23 mouse cellular contexts compared by ENCODE assay signal in genomic region chr6:141403943-141404342, GRCm38 (mm10).
DNase-seq lines count a peak whose midpoint lies in the region; ATAC-seq and TF ChIP-seq lines count a peak whose summit lies in the region.
"Had no signal": no experiment of that assay in that cellular context is flagged by ENCODE, and none has a peak within 500 bp of the region (broad histone marks: within the 10 kb centered on the region; RNA-seq: fewer than 3 reads in every experiment).

No protein-coding gene starts in this region.

- 72% methylated on average over 2 of the region's 2 CpGs for WGBS in forebrain, embryonic 12.5 days
- 76% methylated on average over 2 of the region's 2 CpGs for WGBS in forebrain, embryonic 11.5 days
- 57% methylated on average over 2 of the region's 2 CpGs for WGBS in midbrain, postnatal 0 days
- WGBS in midbrain, embryonic 16.5 days: 53% methylated on average over 2 of the region's 2 CpGs
- 45% methylated on average over 2 of the region's 2 CpGs for WGBS in forebrain, embryonic 15.5 days

- no peaks in the 10 kb centered on the region for H3K4me1 ChIP-seq in forebrain, embryonic 12.5 days
- H3K4me1 ChIP-seq in forebrain, embryonic 11.5 days (replicated peaks; ENCODE audit: control insufficient read depth, insufficient read depth, low read length): no peaks in the 10 kb centered on the region
- no peaks in the 10 kb centered on the region for H3K4me1 ChIP-seq in midbrain, postnatal 0 days (ENCODE audit: insufficient read depth, low read length)
- peaks cover 5% of the 10 kb centered on the region for H3K4me1 ChIP-seq in midbrain, embryonic 16.5 days (ENCODE audit: control insufficient read depth, insufficient read depth, low read length)
- peaks cover 16% of the 10 kb centered on the region for H3K4me1 ChIP-seq in forebrain, embryonic 15.5 days
- H3K4me1 ChIP-seq: liver, embryonic 15.5 days had no signal

- H3K4me2 ChIP-seq in forebrain, embryonic 12.5 days: no peak overlapping the region
- H3K4me2 ChIP-seq in forebrain, embryonic 11.5 days (ENCODE audit: low read depth, low read length, severe bottlenecking): no peak overlapping the region
- H3K4me2 ChIP-seq in midbrain, postnatal 0 days (ENCODE audit: low read depth, low read length, poor library complexity, severe bottlenecking): no peak overlapping the region
- H3K4me2 ChIP-seq in midbrain, embryonic 16.5 days (ENCODE audit: low read length): no peak overlapping the region
- H3K4me2 ChIP-seq in forebrain, embryonic 15.5 days (replicated peaks): no peak overlapping the region
- H3K4me2 ChIP-seq: heart, embryonic 13.5 days; hindbrain, embryonic 14.5 days; limb, embryonic 12.5 days; liver, embryonic 15.5 days; lung, embryonic 14.5 days had no signal

- H3K27ac ChIP-seq in forebrain, embryonic 12.5 days: no peak overlapping the region
- H3K27ac ChIP-seq in forebrain, embryonic 11.5 days (ENCODE audit: low read depth, low read length): no peak overlapping the region
- no peak overlapping the region for H3K27ac ChIP-seq in midbrain, postnatal 0 days (ENCODE audit: low read depth, low read length)
- H3K27ac ChIP-seq in midbrain, embryonic 16.5 days (ENCODE audit: low read length): no peak overlapping the region
- no peak overlapping the region for H3K27ac ChIP-seq in forebrain, embryonic 15.5 days (replicated peaks)
- H3K27ac ChIP-seq: heart, embryonic 13.5 days; hindbrain, embryonic 14.5 days; layer of hippocampus, adult 2 months; left cerebral cortex, adult 2 months; limb, embryonic 12.5 days; liver, embryonic 15.5 days had no signal

- no peaks in the 10 kb centered on the region for H3K36me3 ChIP-seq in forebrain, embryonic 12.5 days (replicated peaks)
- H3K36me3 ChIP-seq in forebrain, embryonic 11.5 days (ENCODE audit: control insufficient read depth, insufficient read depth, low read length): no peaks in the 10 kb centered on the region
- H3K36me3 ChIP-seq in midbrain, postnatal 0 days (ENCODE audit: insufficient read depth, low read length): no peaks in the 10 kb centered on the region
- H3K36me3 ChIP-seq in midbrain, embryonic 16.5 days (ENCODE audit: control insufficient read depth, insufficient read depth, low read length): no peaks in the 10 kb centered on the region
- no peaks in the 10 kb centered on the region for H3K36me3 ChIP-seq in forebrain, embryonic 15.5 days
- H3K36me3 ChIP-seq: heart, embryonic 13.5 days; limb, embryonic 12.5 days; liver, embryonic 15.5 days had no signal

- no peak for DNase-seq in forebrain, embryonic 11.5 days (ENCODE audit: low spot score)
- DNase-seq in midbrain, postnatal 0 days (ENCODE audit: low spot score): peak; percentile 1
- DNase-seq in spleen, adult 12 weeks (ENCODE audit: low spot score): no peak
- DNase-seq: adrenal gland, postnatal 25 days; B cell, adult 2 months; cerebellum, adult 18-20 months; cerebellum, postnatal 25 days; gastrocnemius, postnatal 10 days; heart, postnatal 10 days; kidney, postnatal 36 days; lung, postnatal 14 days; thymus, postnatal 4 days had no signal

- no peaks in the 10 kb centered on the region for H3K9me3 ChIP-seq in forebrain, embryonic 12.5 days
- H3K9me3 ChIP-seq in forebrain, embryonic 11.5 days (ENCODE audit: control insufficient read depth, low read length): no peaks in the 10 kb centered on the region
- no peaks in the 10 kb centered on the region for H3K9me3 ChIP-seq in midbrain, postnatal 0 days (ENCODE audit: low read length)
- no peaks in the 10 kb centered on the region for H3K9me3 ChIP-seq in midbrain, embryonic 16.5 days (replicated peaks; ENCODE audit: control insufficient read depth, low read length, poor library complexity, severe bottlenecking)
- no peaks in the 10 kb centered on the region for H3K9me3 ChIP-seq in forebrain, embryonic 15.5 days
- H3K9me3 ChIP-seq: heart, embryonic 13.5 days; limb, embryonic 12.5 days; liver, embryonic 15.5 days had no signal

- no peak overlapping the region for H3K9ac ChIP-seq in forebrain, embryonic 12.5 days
- no peak overlapping the region for H3K9ac ChIP-seq in forebrain, embryonic 11.5 days (ENCODE audit: low read length)
- H3K9ac ChIP-seq in midbrain, postnatal 0 days (replicated peaks; ENCODE audit: low read length, poor library complexity, severe bottlenecking): no peak overlapping the region
- H3K9ac ChIP-seq in midbrain, embryonic 16.5 days (ENCODE audit: low read depth, low read length): no peak overlapping the region
- H3K9ac ChIP-seq in forebrain, embryonic 15.5 days (replicated peaks): no peak overlapping the region
- H3K9ac ChIP-seq: heart, embryonic 13.5 days; hindbrain, embryonic 14.5 days; limb, embryonic 12.5 days; liver, embryonic 15.5 days; lung, embryonic 14.5 days had no signal

- no peak for TF ChIP-seq CTCF in midbrain, postnatal 0 days (IDR thresholded peaks at IDR 0.05)

- H3K4me3 ChIP-seq in forebrain, embryonic 12.5 days (replicated peaks): no peak overlapping the region
- H3K4me3 ChIP-seq in forebrain, embryonic 11.5 days (ENCODE audit: low read depth, low read length): no peak overlapping the region
- no peak overlapping the region for H3K4me3 ChIP-seq in midbrain, postnatal 0 days (ENCODE audit: low read depth, low read length)
- H3K4me3 ChIP-seq in midbrain, embryonic 16.5 days (ENCODE audit: low read depth, low read length): no peak overlapping the region
- no peak overlapping the region for H3K4me3 ChIP-seq in forebrain, embryonic 15.5 days
- H3K4me3 ChIP-seq: heart, embryonic 13.5 days; layer of hippocampus, adult 2 months; left cerebral cortex, adult 2 months; limb, embryonic 12.5 days; liver, embryonic 15.5 days had no signal

- 0 out of 2 replicates have a peak, but pooled peaks have one; percentile 51 for ATAC-seq in forebrain, embryonic 12.5 days (ENCODE audit: low FRiP score)
- ATAC-seq in forebrain, embryonic 11.5 days (replicated peaks; ENCODE audit: low FRiP score): no peak; the same call in 1 of the 2 replicates
- no peak for ATAC-seq in midbrain, postnatal 0 days (ENCODE audit: low FRiP score)
- no peak for ATAC-seq in midbrain, embryonic 16.5 days
- peak; percentile 66; the same call in 1 of the 2 replicates for ATAC-seq in forebrain, embryonic 15.5 days (replicated peaks)
- ATAC-seq: intestine, postnatal 0 days had no signal

- H3K27me3 ChIP-seq in forebrain, embryonic 12.5 days: no peaks in the 10 kb centered on the region
- no peaks in the 10 kb centered on the region for H3K27me3 ChIP-seq in forebrain, embryonic 11.5 days (ENCODE audit: control insufficient read depth, insufficient read depth, low read length)
- H3K27me3 ChIP-seq in midbrain, postnatal 0 days (ENCODE audit: insufficient read depth, low read length): no peaks in the 10 kb centered on the region
- H3K27me3 ChIP-seq in midbrain, embryonic 16.5 days (ENCODE audit: control insufficient read depth, insufficient read depth, low read depth, low read length): no peaks in the 10 kb centered on the region
- no peaks in the 10 kb centered on the region for H3K27me3 ChIP-seq in forebrain, embryonic 15.5 days
- H3K27me3 ChIP-seq: heart, embryonic 13.5 days; limb, embryonic 12.5 days; liver, embryonic 15.5 days had no signal

Comparison
In these comparisons a context has a peak if more than half of its experiments do, and no peak if none do; other contexts are left out.
1. ATAC-seq: peak in forebrain, embryonic 12.5 days (single experiment) and forebrain, embryonic 15.5 days (single experiment); none in forebrain, embryonic 11.5 days (single experiment), midbrain, postnatal 0 days (single experiment) and midbrain, embryonic 16.5 days (single experiment).